Mouse (Mus musculus) heart, embryonic 10.5 days (tissue): ENCODE measurements at regions not wholly inside any gene's neighbourhood (a gene's known extent, or its start where the extent isn't known, plus 50 kb on each side); places are given as distances from the start of the nearest gene placed in this dataset.

ENCODE experiments used
- DNase-seq: peaks from one replicate; pipeline ENCODE4 v3.0.0-alpha.2; 2017; ENCODE audit warnings: low spot score
- H3K27ac ChIP-seq: fragments of 300-500 bp; sonication (generic); 2 replicates; pipeline ENCODE4 v1.5.1; 2016; ENCODE audit warnings: mild to moderate bottlenecking
- H3K27me3 ChIP-seq: fragments of 300-500 bp; sonication (generic); 2 replicates; pipeline ENCODE4 v1.6.1; 2016; ENCODE audit warnings: mild to moderate bottlenecking; ENCODE audit not compliant: poor library complexity, insufficient read depth, severe bottlenecking
- H3K36me3 ChIP-seq: fragments of 300-500 bp; sonication (generic); 2 replicates; pipeline ENCODE4 v1.6.1; 2016; ENCODE audit warnings: mild to moderate bottlenecking, moderate library complexity
- H3K4me1 ChIP-seq: fragments of 300-500 bp; sonication (generic); 2 replicates; pipeline ENCODE4 v1.6.1; 2016; ENCODE audit warnings: mild to moderate bottlenecking
- H3K4me3 ChIP-seq: fragments of 300-500 bp; sonication (generic); 2 replicates; pipeline ENCODE4 v1.5.1; 2016; ENCODE audit warnings: mild to moderate bottlenecking, moderate library complexity
- H3K9me3 ChIP-seq: fragments of 300-500 bp; sonication (generic); 2 replicates; pipeline ENCODE4 v1.6.1; 2016; ENCODE audit warnings: mild to moderate bottlenecking, moderate library complexity
- WGBS: fragments of 180-500 bp; shearing (Covaris S2); methylation state at CpG from one replicate; pipeline ENCODE4 v1.1.7; 2016; 5-methylcytosine and 5-hydroxymethylcytosine counted together

GRCm38 (mm10) chr14:98827490-98827889, 166.6 kb downstream of the Rpl36a-ps1 start:
- no peak overlapping the region for H3K27ac ChIP-seq
- 72% methylated on average over 2 of the region's 2 CpGs for WGBS
- H3K36me3 ChIP-seq: no peaks in the 10 kb centered on the region
- no peak overlapping the region for H3K4me3 ChIP-seq
- no peaks in the 10 kb centered on the region for H3K4me1 ChIP-seq
- no peaks in the 10 kb centered on the region for H3K9me3 ChIP-seq
- H3K27me3 ChIP-seq: no peaks in the 10 kb centered on the region
- no peak for DNase-seq

- no peak for DNase-seq
- no peak overlapping the region for H3K27ac ChIP-seq
- H3K4me1 ChIP-seq: no peaks in the 10 kb centered on the region
- H3K27me3 ChIP-seq: no peaks in the 10 kb centered on the region
- WGBS: 93% methylated on average over 5 of the region's 5 CpGs
- no peak overlapping the region for H3K4me3 ChIP-seq
- H3K9me3 ChIP-seq: no peaks in the 10 kb centered on the region
- H3K36me3 ChIP-seq: no peaks in the 10 kb centered on the region
These were observed 180.5 kb downstream of the Rpl36a-ps1 start for GRCm38 (mm10) chr14:98813657-98814056.

- Histone ChIP-seq H3K27ac (no peak overlapping the region), H3K36me3 (no peaks in the 10 kb centered on the region), H3K27me3 (no peaks in the 10 kb centered on the region), H3K4me1 (no peaks in the 10 kb centered on the region), H3K4me3 (no peak overlapping the region), H3K9me3 (no peaks in the 10 kb centered on the region)
- WGBS: 66% methylated on average over 3 of the region's 3 CpGs
- DNase-seq: no peak
These were observed 183.7 kb downstream of the Rpl36a-ps1 start for GRCm38 (mm10) chr14:98810259-98811042.

- no peak overlapping the region for H3K4me3 ChIP-seq
- no peaks in the 10 kb centered on the region for H3K27me3 ChIP-seq
- H3K27ac ChIP-seq: no peak overlapping the region
- H3K36me3 ChIP-seq: no peaks in the 10 kb centered on the region
- H3K9me3 ChIP-seq: no peaks in the 10 kb centered on the region
- H3K4me1 ChIP-seq: no peaks in the 10 kb centered on the region
- DNase-seq: no peak
- WGBS: 93% methylated on average over 1 of the region's 1 CpGs
These were observed 186.0 kb downstream of the Rpl36a-ps1 start for GRCm38 (mm10) chr14:98808117-98808516.

GRCm38 (mm10) chr14:98805066-98805465, 189.1 kb downstream of the Rpl36a-ps1 start:
- H3K4me1 ChIP-seq: 0 out of 2 replicates have a peak, but pooled peaks cover 5% of the 10 kb centered on the region
- H3K27ac ChIP-seq: no peak overlapping the region
- no peaks in the 10 kb centered on the region for H3K27me3 ChIP-seq
- H3K9me3 ChIP-seq: no peaks in the 10 kb centered on the region
- DNase-seq: no peak
- no peaks in the 10 kb centered on the region for H3K36me3 ChIP-seq
- no peak overlapping the region for H3K4me3 ChIP-seq
- 82% methylated on average over 6 of the region's 6 CpGs for WGBS

- Histone ChIP-seq H3K4me1 (0 out of 2 replicates have a peak, but pooled peaks cover 5% of the 10 kb centered on the region), H3K27ac (no peak overlapping the region), H3K36me3 (no peaks in the 10 kb centered on the region), H3K27me3 (no peaks in the 10 kb centered on the region), H3K4me3 (no peak overlapping the region), H3K9me3 (no peaks in the 10 kb centered on the region)
- 34% methylated on average over 2 of the region's 2 CpGs for WGBS
- no peak for DNase-seq
These were observed 192.8 kb downstream of the Rpl36a-ps1 start for GRCm38 (mm10) chr14:98801293-98801692.

GRCm38 (mm10) chr14:98791970-98792369, 202.1 kb downstream of the Rpl36a-ps1 start:
- H3K36me3 ChIP-seq: no peaks in the 10 kb centered on the region
- no peaks in the 10 kb centered on the region for H3K4me1 ChIP-seq
- H3K27me3 ChIP-seq: no peaks in the 10 kb centered on the region
- DNase-seq: no peak
- H3K27ac ChIP-seq: no peak overlapping the region
- WGBS: 72% methylated on average over 4 of the region's 4 CpGs
- H3K9me3 ChIP-seq: no peaks in the 10 kb centered on the region
- no peak overlapping the region for H3K4me3 ChIP-seq

- 85% methylated on average over 6 of the region's 6 CpGs for WGBS
- Histone ChIP-seq H3K4me3 (no peak overlapping the region), H3K36me3 (no peaks in the 10 kb centered on the region), H3K27me3 (no peaks in the 10 kb centered on the region), H3K9me3 (no peaks in the 10 kb centered on the region), H3K4me1 (no peaks in the 10 kb centered on the region), H3K27ac (no peak overlapping the region)
- no peak for DNase-seq
These were observed 202.7 kb downstream of the Rpl36a-ps1 start for GRCm38 (mm10) chr14:98791232-98791906.

- H3K9me3 ChIP-seq: no peaks in the 10 kb centered on the region
- H3K27me3 ChIP-seq: no peaks in the 10 kb centered on the region
- H3K4me1 ChIP-seq: no peaks in the 10 kb centered on the region
- H3K4me3 ChIP-seq: no peak overlapping the region
- 90% methylated on average over 6 of the region's 6 CpGs for WGBS
- H3K36me3 ChIP-seq: no peaks in the 10 kb centered on the region
- DNase-seq: no peak
- no peak overlapping the region for H3K27ac ChIP-seq
These were observed 204.3 kb downstream of the Rpl36a-ps1 start for GRCm38 (mm10) chr14:98789794-98790193.

- Histone ChIP-seq H3K4me1 (no peaks in the 10 kb centered on the region), H3K4me3 (no peak overlapping the region), H3K9me3 (no peaks in the 10 kb centered on the region), H3K27ac (no peak overlapping the region), H3K27me3 (no peaks in the 10 kb centered on the region), H3K36me3 (no peaks in the 10 kb centered on the region)
- no peak for DNase-seq
- WGBS: 90% methylated on average over 12 of the region's 12 CpGs
These were observed 212.4 kb downstream of the Rpl36a-ps1 start for GRCm38 (mm10) chr14:98781711-98782110.

GRCm38 (mm10) chr14:98772080-98772479, 222.0 kb downstream of the Rpl36a-ps1 start:
- Histone ChIP-seq H3K4me3 (no peak overlapping the region), H3K4me1 (no peaks in the 10 kb centered on the region), H3K27me3 (no peaks in the 10 kb centered on the region), H3K36me3 (no peaks in the 10 kb centered on the region), H3K27ac (no peak overlapping the region), H3K9me3 (no peaks in the 10 kb centered on the region)
- WGBS: 81% methylated on average over 4 of the region's 4 CpGs
- DNase-seq: no peak

GRCm38 (mm10) chr14:98768845-98769244, 225.3 kb downstream of the Rpl36a-ps1 start:
- no peaks in the 10 kb centered on the region for H3K4me1 ChIP-seq
- H3K27ac ChIP-seq: no peak overlapping the region
- no peaks in the 10 kb centered on the region for H3K36me3 ChIP-seq
- WGBS: 71% methylated on average over 2 of the region's 2 CpGs
- H3K9me3 ChIP-seq: no peaks in the 10 kb centered on the region
- DNase-seq: no peak
- no peaks in the 10 kb centered on the region for H3K27me3 ChIP-seq
- no peak overlapping the region for H3K4me3 ChIP-seq

- WGBS: 85% methylated on average over 7 of the region's 7 CpGs
- no peaks in the 10 kb centered on the region for H3K9me3 ChIP-seq
- DNase-seq: no peak
- no peak overlapping the region for H3K4me3 ChIP-seq
- H3K4me1 ChIP-seq: no peaks in the 10 kb centered on the region
- no peaks in the 10 kb centered on the region for H3K27me3 ChIP-seq
- H3K27ac ChIP-seq: no peak overlapping the region
- H3K36me3 ChIP-seq: no peaks in the 10 kb centered on the region
These were observed 226.6 kb downstream of the Rpl36a-ps1 start for GRCm38 (mm10) chr14:98767481-98767880.
